Mouse (Mus musculus) lung, postnatal 0 days (tissue): ENCODE measurements at regions not wholly inside any gene's neighbourhood (a gene's known extent, or its start where the extent isn't known, plus 50 kb on each side); places are given as distances from the start of the nearest gene placed in this dataset.

Experiments used
- CTCF ChIP-seq: IDR thresholded peaks from 2 replicates; pipeline ENCODE4 v1.5.1; 2016; ENCODE audit warnings: antibody characterized with exemption, mild to moderate bottlenecking
- EP300 ChIP-seq: IDR thresholded peaks from 2 replicates; pipeline ENCODE4 v1.6.1; 2016; ENCODE audit warnings: antibody characterized with exemption, mild to moderate bottlenecking, control low read depth

DNA sequence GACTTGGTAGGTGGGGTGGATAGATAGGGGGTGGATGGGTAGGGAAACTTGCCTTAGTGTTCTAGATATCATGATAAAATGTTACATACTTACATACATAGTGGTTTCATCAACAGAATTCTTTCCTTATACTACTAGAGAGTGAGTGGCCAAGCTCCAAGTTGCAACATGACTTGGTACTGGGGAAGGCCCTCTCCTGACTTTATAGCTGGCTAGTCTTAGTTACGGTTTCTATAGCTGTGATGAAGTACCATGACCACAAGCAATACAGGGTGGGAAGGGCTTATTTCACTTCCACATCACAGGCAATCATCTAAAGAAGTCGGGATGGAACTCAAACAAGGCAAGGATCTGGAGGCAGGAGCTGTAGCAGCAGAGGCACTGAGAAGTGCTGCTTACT is 156.0 kb upstream of the Zc3h12c start:
- TF ChIP-seq CTCF (no peak), EP300 (no peak)
